Mouse (Mus musculus): ENCODE measurements around the gene Gm20662.

DNA sequence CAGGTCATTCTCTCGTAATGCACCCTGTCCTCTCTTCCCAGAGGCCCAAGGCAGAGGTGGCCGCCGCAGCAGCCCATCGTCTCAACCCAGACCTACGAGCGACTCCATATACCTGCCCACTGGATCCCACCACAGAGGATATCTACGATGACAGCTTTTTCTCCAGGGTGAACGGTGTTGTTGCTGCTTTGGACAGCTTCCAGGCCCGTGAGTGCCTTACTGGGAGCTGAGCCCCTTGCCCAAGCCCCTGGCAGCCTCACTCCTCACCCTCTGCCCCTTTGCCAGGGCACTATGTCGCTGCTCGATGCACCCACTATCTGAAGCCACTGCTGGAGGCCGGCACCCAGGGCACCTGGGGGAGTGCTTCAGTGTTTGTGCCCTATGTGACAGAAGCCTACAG lies 17.3 kb upstream of the Gm20662 start:
- TF ChIP-seq CTCF (IDR thresholded peaks at IDR 0.05; ENCODE audit: control insufficient read depth, insufficient read depth, insufficient read length), result no peak
- TF ChIP-seq MAX (IDR thresholded peaks at IDR 0.05), result no peak
- TF ChIP-seq CEBPB (IDR thresholded peaks at IDR 0.05; ENCODE audit: low read depth), result no peak
- TF ChIP-seq USF1 (IDR thresholded peaks at IDR 0.05; ENCODE audit: low read depth), result no peak
- no peak for TF ChIP-seq MYOD1 (IDR thresholded peaks at IDR 0.05; ENCODE audit: control insufficient read depth, insufficient read length, low read depth)
- no peak for TF ChIP-seq MYOG (IDR thresholded peaks at IDR 0.05; ENCODE audit: control insufficient read depth, extremely low read depth, insufficient read length)
- no peak for TF ChIP-seq FOSL1 (IDR thresholded peaks at IDR 0.05; ENCODE audit: insufficient read depth, low read length, poor library complexity, severe bottlenecking)

All from C2C12 (cell line).